Mouse (Mus musculus) spleen, adult 2 months (tissue): ENCODE results near the gene Ccdc92b.

Experiments
- CTCF ChIP-seq: fragments of 200-500 bp; IDR thresholded peaks from 2 replicates; pipeline ENCODE4 v1.5.1; 2011; ENCODE audit warnings: mild to moderate bottlenecking, inconsistent platforms; ENCODE audit not compliant: insufficient read depth, insufficient read length, insufficient replicate concordance; ENCODE audit errors: extremely low read depth
- POLR2A ChIP-seq: fragments of 200-500 bp; IDR thresholded peaks from 2 replicates; pipeline ENCODE4 v1.6.1; 2011; ENCODE audit warnings: low read depth, low read length, inconsistent platforms

DNA sequence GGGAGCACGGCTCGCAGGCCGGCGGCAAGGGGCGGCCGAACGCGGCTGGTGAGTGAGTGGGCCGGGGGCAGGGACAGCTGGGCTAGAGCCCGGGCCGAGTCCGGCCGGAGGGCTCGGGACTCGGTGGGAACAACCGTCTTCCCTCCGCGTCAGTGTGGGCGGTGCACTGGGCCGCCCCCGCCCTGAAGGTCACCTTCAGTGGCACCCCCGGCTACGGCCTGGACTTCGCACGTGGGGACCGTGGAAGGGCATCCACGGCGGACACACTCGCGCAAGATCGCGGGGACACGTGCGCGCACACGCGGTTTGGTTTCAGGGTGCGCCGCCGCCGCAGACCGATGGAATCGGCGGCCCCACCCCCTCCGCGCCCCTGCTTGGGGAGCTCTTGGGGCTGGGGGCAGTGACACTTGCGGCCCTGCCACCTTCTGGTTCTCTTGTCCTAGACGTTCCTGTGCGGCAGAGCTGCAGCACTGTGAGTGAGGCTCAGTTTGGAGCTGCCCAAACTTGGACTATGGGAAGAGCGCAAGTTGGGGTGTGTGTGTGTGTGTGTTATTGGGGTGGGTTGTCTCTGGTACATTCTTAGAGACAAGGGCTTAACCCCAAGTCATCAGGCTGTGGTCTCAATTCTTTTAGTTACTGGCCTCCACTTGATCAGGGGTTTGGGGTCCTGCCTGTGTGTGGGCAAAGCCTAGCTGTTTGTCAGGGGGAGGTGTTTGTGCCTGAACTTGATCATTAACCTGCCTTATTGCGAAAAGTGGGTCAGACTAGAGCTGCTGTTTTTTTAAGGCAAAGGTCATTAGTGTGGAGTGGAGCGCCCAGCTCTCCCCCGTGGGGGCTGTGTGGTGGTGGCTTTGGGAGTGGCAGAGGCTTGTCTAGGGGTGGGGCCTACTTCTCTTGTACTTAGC lies 30.5 kb downstream of the Ccdc92b start:
- TF ChIP-seq CTCF (no peak), POLR2A (no peak)
